Mouse (Mus musculus) layer of hippocampus, postnatal 14 days (tissue): ENCODE measurements around the gene Fstl4. TPM values are rescaled to one million over a fixed set of nuclear protein-coding genes. Genes with fewer than 3 reads are reported as not detected.
"Not testable (repeated sequence)": the region's sequence is repeated elsewhere in the genome, so short reads cannot be mapped to it uniquely, and the experiment has no call there.

ENCODE experiments used
- DNase-seq, 2 experiments: peaks; one replicate each; pipeline ENCODE4 v3.0.0; 2021 to 2022; ENCODE audit warnings: low spot score in 2 of 2, mixed read lengths in 1 of 2
- total RNA-seq, 2 experiments: library from RNA; stranded (reverse); gene quantifications; 2 replicates each; pipeline ENCODE4 v1.2.3; 2021

Fstl4 gene
- total RNA-seq, 2 experiments from 2014 or later = 14.4 to 14.8 TPM

DNA sequence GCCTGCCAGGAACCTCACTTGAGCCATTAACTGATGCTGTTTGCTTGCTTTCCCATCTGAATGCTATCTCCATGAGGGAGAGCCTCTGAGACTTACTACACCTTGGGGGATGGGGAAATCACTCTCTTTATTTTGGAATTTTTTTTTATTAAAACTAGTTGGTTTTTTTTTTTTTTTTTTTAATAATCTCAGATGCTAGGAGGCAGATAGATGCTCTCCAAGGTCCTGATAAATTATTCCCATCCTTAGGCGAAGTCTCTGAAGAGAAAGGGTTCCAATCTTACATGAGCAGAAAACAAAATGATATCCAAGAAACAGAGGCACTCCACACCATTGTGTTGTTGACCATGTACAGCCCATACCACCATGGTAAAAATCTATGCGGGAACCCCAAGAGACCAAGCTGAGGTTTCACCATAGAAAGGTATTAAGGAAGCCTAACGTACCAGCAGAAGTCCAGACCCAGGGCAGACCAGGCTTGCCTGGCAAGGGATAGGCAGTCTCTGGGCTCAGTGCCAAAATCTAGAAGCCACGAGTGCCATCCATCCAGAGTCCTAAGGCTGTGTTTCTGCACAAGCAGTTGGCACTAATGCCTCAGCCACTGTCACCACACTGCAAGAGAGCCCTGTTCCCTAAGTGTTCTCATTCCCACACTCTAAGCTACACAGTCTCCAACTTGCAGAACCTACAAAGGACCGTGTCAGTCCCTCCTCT, 423.1 kb downstream of the Fstl4 start:
- no peak for DNase-seq

DNA sequence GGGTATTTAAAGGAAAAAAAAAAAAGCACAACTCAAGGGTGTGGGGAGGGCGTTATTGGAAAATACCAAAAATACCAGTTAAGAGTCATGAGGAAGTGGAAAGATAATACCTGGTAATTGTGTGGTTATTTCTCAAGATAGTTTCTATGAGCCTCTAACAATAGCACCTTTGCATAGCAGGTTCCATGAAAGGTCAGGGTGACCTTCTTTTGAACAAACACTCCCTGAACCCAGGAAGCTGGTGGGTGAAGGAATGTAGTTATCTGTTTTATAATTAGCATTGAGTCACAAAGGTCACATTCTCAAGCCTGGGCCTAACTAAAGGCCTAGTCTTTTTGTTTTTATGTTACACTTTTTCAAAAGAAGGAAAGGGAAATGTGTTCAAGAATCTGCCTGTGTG, 432.1 kb downstream of the Fstl4 start:
- not testable (repeated sequence) for DNase-seq

DNA sequence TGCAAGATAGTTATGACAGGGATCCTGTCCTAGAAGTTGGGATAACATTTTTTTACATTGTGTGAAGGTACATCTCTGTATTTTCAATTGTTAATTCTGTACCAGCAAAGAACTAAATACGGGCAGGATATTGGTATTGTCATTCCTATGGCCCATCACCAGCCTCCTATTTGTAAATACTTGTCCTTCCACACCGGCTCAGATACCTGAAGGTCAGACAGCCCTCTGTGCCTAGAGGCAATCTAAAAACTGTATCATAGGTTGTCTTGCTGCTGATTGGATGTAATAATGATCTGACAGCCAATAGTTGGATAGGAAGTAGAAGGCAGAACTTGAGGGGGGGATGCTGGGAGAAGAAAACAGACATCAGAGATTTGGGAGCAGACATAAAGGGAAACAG, 432.7 kb downstream of the Fstl4 start:
- DNase-seq = no peak

DNA sequence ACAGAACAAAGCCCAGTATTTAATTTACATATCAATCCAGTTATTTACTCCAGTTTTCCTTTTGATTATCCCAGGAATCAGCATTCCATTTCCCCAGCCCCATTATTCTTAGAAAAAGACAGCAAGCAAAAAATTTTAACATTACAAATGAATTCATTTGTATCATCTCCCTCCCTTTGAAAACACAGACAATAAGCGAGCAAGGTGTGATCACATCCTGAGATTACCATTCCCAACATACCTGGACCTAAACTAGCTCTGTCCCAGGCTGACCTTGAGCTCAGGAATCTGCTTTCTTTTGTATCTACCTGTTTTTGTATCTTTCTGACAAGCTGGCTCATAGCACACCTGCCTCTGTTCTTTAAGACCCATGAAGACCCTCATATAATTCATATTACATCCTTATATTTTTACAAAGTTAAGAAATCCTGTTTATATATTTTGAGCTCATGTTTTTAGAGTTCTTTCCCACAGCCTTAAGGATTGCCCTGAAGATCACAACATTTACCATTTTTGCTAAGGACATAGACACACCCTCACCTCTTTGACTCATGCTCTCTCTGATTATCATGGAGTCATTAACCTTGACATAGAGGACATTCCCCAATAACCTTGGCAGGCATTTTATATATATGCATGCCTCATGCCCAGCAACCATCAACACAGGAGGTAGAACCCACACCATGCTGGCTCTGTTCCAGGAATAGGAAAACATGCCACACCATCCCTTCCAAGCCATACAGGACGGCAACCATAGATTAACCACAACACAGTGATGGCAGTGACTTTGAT, 438.2 kb downstream of the Fstl4 start:
- DNase-seq = no peak

DNA sequence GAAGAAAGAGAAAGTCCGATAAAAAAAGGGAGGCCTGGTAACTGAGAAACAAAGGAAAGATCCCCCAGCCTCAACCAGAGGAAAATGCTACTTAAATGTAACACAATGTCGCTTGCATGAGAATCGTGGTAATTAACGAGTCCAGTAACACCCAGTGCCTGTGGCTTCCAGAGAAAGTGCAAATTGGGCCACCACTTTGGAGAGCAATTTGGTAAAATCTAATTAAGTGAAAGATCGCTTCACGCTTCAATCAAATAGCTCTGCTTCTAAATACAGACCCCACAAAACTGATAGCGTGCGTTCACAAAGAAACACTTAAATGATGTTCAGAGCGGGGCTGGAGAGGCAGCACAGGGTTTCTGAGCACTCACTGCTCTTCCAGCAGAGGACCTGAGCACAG, 446.4 kb downstream of the Fstl4 start:
- no peak for DNase-seq

DNA sequence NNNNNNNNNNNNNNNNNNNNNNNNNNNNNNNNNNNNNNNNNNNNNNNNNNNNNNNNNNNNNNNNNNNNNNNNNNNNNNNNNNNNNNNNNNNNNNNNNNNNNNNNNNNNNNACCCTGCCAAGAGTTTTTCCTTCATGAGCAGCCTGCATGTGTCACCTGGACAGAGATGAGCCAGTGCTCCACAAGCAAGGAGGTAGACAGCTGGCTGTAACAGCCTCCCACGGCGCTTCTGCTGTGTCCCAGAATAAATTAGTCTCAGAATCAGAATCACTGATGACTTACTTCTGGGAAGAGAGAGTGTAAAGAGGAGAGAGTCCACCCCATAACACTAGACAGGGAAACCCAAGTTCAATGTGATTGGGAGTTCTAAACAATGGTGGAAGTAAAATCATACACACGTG, 464.6 kb downstream of the Fstl4 start:
- DNase-seq = peak in 1 of 2 experiments; percentile 26

DNA sequence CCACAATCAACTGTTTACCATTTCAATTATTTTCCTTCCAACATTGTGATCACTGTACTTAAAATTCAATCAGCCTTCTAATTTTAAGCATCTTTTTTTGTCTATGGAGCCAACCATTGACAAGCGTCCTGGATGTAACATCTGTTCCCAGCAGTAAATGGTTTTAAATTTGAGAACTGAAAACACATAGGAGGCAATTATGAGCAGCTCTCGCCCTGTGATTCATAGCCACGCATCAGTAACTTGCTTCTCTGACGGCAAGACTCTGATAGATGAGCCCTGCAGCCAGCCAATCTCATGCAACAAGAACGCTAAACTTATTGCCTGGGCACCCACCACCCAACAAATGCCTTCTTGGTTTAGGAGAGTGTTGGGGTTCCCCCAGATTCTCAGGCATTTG, 467.4 kb downstream of the Fstl4 start:
- no peak for DNase-seq

DNA sequence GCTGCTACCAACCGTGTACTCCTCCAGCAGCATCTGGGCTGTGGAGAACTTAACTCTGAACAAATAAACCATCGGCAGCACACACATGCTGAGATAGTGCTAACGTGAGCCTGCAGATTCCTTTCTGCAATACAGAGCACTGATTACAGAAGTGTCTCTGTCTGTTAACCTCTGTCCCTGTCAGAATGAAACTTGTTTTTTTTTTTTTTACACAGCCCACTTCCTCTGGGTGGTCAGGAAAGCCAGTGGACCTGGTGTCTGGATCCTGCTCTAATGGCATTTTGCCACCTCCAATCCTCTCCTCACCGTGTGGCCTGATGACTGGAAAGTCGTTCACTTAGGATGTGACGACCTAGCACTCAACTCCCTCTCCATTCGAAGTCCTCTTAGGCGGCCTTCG, 469.2 kb downstream of the Fstl4 start:
- DNase-seq = no peak
